Mouse (Mus musculus) ZHBTc4 (cell line): Measurements from ENCODE around the gene Tecpr2.

Experiments used
- DNase-seq: peaks from one replicate; pipeline ENCODE4 v3.0.0-alpha.2; 2011; ENCODE audit warnings: low read depth, low spot score

Tecpr2 gene

DNA sequence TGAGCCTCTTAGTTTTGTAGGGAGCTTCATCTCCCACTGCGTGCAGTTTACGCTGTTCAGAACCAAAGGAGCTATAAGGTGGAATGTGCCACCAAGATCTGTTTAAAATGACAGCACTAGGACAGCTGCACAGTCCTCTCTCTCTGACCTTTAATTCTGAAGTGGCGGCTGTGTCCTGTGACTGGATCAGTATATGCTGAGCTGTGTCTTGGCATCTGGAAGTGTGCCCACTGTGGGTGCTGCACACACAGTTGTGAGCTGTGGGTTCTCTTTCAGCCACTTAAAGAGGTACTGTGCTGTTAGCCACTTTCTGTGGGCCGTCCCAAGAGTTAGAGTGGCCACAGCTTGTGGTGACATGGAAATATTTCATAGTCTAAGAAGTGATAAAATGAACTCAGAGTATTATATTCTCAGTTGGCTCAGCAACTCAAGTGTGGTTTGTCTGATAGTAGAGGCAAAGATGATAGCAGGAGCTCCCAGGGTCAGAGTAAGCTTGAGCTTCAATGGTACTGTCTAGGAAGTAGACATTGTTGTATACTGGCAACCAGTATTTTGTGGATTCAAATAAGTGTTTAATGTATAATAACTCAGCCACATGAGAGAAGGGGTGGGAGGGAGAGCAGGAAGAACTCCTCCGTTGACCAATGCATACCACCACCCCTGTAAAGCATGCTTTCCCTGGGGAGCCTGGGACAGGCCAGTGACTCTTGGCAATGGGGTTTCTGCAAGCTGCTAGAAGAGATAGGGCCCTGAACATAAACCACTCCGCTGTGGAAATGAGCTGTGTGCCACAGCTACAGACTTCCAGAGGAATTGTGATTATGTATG, 59.2 kb downstream of the Tecpr2 start:
- DNase-seq, result no peak

DNA sequence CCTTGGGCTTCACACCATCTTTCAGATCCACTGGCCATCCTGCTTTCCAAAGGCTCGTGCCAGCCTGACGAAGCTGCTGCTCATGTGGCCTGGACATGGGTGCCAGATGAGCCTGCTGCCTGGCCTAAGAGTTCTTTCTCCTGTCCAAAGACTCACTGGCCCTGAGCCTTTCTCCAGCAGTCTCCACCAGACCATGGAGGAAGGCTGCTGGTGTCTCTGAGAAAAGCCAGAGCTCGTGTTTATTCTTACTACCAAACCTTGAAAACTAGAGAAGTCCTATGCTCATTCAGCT, 59.8 kb downstream of the Tecpr2 start:
- no peak for DNase-seq

DNA sequence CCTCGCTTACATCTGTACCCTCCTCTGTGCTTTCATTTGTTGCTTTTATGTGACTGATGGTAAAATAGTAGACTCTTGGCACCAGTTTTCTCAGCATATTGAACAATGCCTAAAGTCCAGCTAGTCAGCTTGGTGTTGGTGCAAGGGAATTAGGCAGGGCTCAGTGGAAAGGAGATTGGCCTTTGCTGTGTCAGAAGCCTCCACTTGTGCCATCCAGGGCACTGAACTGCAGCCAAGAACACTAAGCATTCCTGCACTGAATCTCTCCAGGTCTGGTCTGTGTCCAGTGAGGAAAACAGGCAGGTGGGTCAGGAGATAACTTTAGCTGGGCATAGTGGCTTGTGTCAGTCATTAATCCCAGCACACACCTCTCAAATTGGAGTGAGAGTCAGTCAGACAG, 60.3 kb downstream of the Tecpr2 start:
- DNase-seq, result no peak

DNA sequence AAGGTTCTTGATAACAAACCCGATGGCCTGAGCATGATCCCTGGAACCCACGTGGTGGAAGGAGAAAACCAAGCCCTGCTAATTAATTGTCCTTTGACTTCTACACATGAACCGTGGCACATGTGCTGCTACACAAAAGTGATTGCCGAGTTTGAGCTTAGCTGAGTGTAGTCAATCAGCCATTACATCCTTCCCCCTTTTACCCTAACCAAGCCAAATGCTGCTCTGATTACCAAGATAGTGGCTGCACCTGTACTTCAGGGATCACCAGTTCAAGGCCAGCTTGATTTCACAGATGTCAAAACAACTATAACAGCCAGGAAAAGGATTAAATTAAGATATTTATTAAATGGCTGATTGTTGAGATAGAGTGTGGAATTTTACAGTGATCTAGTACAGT, 61.1 kb downstream of the Tecpr2 start:
- no peak for DNase-seq

DNA sequence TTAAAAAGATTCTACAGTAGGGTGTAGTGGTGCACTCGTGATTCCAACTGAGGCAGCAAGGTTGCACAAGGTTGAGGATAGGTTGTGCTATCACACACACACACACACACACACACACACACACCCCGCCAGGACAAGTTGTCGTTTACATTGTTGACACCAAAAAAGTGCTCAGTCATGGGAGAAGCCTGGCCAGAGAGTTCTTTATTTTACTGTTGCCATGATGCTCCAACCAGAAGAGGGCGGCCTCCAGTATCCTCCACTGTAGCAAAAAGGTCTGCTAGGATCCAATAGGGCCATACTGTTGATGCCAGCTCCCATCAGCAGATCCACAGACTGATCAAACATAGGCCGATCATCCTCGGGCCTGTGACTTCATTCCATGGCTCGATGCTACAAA, 62.2 kb downstream of the Tecpr2 start:
- DNase-seq, result peak; percentile 12

DNA sequence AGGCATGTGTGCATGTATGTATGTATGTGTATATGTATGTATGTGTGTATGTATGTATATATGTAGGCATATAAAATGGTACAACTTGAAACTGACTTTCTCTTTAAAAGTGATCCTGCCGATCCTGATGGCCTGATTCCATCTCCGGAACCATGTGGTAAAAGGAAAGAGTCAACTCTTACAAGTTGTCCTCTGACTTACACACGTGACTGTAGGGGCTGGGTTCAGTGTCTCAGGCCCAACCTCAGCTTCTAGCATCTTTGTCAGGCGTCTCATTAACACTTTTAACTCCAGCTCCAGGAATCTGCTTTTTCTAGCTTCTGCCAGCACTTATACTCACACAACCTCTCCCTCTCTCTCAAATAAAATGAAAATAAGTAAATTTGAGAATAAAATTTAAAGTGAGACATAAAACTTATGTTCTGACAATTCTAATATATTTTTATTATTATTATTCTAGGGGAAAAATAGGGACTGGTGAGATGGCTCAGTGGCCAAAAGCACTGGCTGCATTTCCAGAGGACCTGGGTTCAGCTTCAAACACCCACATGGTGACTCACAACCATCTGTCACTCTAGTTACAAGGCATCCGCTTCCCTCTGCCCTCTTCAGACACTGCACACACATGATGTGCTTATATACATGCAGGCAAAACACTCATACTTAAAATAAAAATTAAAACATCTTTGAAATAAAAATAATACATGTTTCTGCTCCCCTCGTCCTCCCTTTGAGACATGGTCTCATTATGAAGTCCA, 63.7 kb downstream of the Tecpr2 start:
- DNase-seq, result no peak

DNA sequence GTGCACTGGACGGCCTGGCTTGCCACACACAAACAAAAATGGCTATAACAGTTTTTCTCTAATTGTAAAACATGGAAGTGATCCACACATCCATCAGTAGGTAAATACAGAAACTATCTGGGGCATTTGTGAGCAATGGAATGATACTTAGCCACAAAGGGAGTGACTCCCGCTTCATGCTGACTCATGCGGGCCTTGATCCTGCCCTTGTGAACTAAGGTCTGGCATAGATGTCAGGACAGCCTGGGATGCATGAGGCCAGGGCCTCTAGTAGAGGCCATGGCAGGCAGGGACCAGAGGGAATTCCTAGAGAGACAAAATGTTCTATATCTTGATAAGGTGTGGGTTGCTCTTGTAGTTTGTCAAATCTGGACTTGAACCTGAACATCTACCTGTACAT, 64.4 kb downstream of the Tecpr2 start:
- no peak for DNase-seq

DNA sequence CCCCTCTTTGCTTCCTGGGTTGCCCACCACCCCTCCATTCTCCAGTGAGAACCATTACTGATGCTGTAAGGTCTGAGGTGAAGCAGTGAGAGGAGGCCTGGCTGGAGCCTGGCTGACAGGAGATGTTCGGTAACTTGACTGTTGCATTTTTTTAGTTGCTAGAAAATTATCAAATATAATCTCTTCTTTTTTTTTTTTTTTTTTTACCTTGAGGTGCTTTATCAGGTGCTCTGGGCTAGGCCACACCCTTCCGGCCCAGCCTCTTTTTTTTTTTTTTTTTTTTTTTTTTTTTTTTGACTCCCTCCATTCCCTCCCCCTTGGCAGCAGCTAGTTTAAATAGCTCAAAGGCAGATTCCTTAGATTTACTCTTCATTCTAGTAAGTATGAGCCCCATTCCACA, 64.8 kb downstream of the Tecpr2 start:
- DNase-seq, result no peak

DNA sequence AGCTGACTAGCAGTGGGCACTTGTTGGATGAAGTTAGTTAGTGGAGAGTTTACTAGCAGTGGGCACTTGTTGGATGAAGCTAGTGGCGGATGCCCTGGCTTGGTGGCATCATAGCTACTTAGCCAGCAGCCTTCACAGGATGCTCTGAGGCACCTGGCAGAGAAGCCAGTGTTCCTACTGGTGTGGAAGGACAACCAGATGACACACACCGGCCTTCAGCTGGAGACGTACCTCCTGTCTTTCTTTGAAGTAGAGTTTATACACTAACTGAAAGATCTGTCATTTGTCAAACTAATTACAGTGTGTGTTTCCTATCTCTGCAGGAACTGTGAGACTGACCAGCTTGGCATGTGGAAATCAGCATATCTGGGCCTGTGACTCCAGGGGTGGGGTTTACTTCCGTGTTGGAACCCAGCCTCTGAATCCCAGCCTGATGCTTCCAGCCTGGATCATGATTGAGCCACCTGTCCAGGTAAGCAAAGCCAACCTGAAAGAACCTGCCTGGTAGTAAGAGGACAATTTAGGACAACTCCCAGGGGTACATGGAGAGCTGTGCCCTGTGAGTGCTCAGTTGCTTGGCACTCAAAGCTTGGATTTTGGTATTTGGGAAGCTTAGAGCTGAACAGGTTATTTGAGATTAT, 65.4 kb downstream of the Tecpr2 start:
- DNase-seq, result no peak

DNA sequence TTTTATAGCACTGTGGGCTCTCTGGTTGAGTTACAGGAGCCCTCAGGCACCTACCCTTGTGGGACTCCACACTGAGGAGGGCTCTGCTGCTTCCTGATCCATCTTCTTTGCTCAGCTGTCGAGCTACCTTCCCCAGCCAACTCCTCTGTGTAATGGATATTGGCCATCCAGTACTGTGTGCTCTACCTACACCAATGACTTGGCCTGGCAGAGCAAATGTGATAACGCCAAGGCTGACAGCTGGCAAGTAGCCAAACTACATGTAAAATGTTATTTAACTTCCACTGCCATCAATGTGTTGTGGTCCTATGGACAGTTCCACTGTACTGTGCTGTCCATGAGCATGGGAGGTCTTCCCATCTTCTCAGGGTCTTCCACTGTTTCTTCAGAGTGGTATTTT, 72.9 kb downstream of the Tecpr2 start:
- no peak for DNase-seq

DNA sequence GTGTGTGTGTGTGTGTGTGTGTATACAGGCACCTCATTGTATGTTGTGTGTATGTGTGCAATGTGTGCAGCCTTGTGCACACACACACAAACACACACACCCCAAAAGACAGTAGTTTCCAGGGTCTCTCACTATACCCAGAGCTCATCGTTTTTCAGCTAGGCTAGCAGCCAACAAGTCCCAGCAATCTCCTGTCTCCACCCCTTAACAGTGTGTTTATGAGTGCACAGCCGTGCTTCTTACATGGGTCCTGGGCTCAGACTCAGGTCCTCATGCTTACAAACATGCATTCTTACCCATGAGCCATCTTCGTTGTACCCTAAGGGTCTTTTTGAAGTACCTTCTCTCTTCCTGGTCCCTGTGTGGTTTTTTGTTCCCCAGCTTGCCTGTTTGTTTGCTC, 76.4 kb downstream of the Tecpr2 start:
- no peak for DNase-seq

DNA sequence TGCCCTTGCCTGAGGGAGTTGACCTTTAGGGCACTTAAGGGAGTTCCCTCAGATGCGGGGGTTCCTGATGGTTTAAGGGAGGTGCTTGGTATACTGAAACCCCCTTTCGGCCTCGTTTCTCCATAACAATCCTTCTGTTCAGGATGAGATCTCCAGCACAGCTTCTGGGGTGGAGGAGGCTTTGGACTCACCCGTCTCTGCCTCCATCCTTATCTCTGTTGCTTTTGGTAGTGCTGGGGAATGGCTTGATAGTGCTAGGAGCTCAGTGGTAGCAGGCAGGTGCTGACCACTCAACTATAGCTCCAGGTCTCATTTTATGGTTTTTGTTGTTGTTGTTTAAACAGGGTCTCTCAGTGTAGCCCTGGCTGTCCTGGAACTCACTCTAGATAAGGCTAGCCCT, 77.0 kb downstream of the Tecpr2 start:
- no peak for DNase-seq

DNA sequence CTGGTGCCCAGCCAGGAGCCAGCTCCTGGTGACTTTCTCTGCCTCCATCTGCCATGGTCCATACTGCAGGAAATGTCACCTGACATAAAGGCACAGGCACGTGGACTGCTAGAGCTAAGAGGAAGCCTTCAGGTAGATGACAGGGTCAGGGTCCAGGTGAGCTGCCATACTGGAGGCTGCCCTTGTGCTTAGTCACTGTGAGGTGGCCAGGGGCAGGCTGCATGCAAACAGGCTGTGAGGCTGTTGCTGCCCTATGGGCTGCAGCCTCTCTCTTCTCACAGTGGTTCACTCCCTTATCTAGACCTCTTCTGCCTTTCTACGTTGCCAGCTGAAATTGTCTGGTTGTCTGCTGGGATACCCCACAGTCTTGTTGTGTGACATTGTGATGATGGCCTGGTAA, 78.1 kb downstream of the Tecpr2 start:
- no peak for DNase-seq

DNA sequence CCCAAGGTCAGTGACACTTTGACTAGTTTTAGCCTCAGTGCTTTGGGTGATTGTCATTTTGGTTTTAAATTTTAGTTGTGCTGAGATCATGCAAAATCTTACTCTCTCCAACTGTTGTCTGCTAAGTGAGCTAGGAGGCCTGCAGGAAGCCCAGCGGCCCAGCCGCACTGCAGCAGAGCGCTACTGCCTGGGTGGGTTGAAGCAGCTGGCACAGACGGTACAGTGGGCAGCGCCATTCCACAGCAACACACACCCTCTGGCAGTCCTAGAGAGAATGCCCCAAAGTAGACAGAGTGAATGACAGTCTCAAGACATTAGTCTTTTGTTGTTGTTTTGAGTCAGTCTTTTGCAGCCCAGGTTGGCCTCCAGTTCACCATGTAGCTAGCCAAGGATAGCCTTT, 81.3 kb downstream of the Tecpr2 start:
- DNase-seq, result no peak

DNA sequence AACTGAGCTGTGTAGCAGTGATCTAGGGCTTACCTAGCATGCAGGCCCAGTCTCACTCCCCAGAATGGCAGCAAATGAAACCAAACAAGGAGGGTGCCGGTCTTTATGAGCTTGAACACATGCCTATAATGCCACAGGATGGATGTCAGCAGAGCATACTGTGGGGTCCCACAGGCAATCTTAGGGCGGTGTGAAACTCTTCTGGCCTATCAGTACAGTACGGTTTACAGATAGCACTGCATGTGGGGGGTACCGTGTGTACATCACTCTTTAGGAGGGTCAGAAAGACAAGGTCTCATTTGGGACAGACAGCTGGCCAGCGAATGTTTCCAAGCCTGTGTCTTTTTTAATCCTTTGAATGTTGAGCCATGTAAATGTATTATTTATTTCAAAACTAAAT, 82.9 kb downstream of the Tecpr2 start:
- DNase-seq, result no peak

DNA sequence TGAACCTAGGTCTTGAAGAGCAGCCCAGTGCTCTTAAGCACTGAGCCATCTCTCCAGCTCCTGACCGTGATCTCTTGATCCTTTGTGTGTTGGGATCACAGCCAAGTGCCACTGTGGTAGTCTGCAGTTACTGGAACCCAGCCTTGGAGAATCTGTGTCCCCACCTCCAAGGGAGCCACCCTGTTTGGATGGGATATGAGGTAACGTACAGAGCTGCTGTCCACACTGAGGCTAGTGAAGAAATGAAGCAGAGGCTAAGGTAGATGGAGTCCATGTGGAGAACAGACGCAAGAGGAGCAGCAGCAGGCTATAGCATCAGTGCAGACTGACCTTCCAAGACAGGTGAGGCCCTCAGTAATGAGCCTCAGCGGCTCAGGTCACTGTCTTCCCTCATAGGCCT, 84.8 kb downstream of the Tecpr2 start:
- DNase-seq, result no peak

DNA sequence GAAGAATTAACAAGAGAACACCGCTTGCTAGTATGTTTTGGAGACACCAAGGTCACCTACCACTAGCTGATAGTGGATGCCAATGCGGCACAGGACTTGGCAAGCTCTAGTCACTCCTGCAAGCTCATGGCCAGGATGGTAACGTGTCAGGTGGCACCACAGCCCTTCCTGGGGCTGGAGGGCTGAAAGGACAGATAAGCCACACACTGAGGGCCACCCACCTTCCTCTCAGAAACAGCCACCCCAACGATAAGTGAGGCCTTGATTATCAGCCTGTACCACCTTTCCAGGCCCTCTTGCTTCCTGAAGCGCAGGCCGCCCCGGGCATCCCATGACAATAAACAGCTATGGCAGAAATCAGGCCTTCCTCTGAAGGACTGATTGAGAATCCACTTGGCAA, 85.2 kb downstream of the Tecpr2 start:
- DNase-seq, result no peak

DNA sequence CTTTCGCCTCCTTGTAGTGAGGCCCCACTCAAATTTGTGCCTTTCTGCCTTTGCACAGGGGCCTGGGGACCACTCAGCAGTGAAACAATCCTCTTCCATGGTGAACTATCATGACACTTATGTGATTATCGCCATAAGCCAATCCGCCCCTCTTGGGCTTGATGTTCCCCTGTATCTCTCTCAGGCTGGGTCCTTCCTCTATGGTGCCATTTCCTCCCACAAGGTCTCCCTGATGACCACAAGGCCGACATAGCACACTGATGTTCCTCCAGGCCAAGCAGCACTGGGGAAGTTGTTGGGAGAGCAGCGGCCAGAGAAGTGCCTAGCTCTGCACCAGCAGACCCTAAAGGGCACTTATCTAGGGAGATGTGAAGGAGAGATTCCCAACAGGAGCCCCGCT, 85.7 kb downstream of the Tecpr2 start:
- DNase-seq, result no peak

DNA sequence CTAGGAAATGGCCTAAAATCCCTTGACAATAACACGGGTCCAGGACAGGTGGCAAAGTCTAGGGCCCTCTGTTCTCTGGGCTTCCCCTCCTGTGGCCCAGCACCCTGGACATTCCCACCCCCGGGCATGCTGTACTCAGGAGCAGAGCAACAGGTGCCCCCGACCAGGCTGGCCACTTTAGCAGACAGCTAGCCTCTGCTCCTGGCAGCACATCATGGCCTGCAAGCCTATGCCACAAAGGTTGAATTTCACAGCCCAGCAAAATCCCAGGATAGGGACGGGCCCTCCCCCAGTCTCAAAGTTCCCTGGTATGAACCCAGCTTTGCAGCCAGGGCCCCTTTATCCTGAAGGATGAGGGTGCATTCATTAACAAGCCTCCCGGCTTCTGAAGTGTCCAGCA, 86.3 kb downstream of the Tecpr2 start:
- DNase-seq, result no peak

DNA sequence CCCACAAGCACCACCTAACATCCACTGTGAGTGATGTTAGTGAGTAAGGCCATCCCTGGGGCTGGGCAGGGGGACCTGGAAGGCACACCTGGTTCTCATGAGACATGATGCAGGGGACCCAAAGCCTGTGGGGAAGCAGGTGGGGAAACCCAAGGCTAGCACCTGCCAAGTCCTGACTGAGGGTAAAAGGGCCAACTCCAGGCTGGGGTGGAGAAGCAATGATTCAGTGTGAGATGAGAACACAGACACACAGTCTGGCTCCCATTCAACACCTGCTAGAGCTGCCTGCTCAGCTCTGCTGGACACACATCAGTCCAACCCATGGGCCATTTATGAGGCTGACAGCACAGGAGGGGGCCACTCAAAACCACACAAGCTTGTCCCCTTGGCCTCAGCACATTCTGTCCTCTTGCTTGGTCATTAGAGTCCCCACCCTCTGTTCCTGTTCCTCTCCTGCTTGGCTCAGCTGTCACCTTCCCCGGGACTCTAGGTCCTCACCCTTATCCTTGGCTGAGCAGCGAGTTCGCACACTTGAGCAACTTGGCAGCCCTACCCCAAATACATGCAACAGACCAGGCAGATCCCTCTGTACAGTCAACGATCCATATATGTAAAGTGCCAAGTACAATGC, 86.9 kb downstream of the Tecpr2 start:
- no peak for DNase-seq

DNA sequence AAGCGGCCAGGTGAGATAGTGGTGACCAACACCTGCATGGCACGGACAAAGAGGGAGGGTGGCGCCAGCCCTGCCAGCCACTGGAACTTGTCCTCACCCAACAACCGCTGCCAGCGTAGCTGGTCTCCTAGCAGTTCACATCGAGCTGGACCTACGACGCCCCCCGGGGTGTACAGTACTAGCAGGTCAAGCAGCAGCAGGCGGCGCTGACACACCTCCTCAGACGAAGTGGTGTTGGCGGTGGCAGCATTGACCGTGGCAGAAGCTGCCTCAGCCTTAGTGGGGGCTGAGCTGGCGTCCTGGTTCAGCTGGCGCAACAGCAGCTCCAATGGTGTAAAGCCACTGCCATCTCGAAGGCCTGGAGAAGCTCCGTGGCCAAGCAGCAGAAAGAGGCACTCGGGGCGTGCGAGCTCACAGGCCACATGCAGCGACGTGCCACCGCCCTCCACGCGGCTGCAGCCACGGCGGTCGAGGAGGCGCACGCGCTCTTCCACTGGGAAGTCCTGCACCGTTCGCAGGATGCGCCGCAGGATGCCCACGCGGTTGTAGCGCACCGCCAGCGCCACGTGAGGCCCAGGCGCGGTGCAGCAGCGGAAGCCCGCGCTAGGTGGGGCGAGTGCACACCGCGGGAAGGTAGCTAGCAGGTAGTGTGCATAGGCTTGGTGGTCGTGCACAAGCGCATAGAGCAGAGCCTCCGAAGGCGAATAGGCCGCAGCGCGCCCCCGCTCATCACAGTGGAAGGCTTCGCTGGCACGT, 87.7 kb downstream of the Tecpr2 start:
- DNase-seq, result peak; percentile 78

DNA sequence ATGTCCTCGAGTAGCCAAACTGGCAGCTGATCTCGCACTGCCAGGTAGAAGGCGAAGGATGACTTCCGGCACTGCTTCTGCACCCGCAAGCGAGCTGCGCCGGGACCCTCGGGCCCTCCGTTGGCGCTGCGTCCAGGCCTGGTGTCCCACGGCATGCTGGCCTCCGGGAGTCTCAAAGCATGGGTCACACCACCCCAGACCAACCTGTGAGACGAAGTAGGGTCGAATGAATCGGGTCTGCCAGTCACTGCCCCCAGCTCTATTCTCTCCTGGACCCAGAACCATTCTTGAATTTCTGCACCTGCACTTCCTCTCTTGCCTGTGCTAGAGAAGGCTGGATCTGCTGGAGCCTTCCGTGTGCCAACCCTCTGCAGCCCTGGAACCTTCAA, 88.3 kb downstream of the Tecpr2 start:
- DNase-seq, result no peak
